Mouse (Mus musculus): ENCODE results near the gene Snx29. TPM values are rescaled to one million over a fixed set of nuclear protein-coding genes. Genes with fewer than 3 reads are reported as not detected.

Snx29 gene
- total and polyA plus RNA-seq, 2 experiments from 2014 or later = 8.2 to 18.7 TPM

GRCm38 (mm10) chr16:11532592-11532991 is 209.9 kb downstream of the Snx29 start:
- Histone ChIP-seq H3K27ac (no peak overlapping the region; the same call in 1 of the 2 replicates), H3K4me2 (ENCODE audit: low read depth, low read length) (no peak overlapping the region), H3K4me1 (ENCODE audit: insufficient read depth, low read length) (0 out of 2 replicates have a peak, but pooled peaks cover 3% of the 10 kb centered on the region), H3K9ac (replicated peaks; ENCODE audit: low read length) (no peak overlapping the region), H3K9me3 (ENCODE audit: low read length) (no peaks in the 10 kb centered on the region), H3K27me3 (ENCODE audit: insufficient read depth, low read length) (no peaks in the 10 kb centered on the region), H3K4me3 (ENCODE audit: low read length) (no peak overlapping the region), H3K36me3 (ENCODE audit: insufficient read depth, low read length) (no peaks in the 10 kb centered on the region)
- no peak for TF ChIP-seq CTCF (IDR thresholded peaks at IDR 0.05; ENCODE audit: low read depth)
- DNase-seq (ENCODE audit: low spot score) (peak; percentile 80), ATAC-seq (peak; percentile 29; the same call in 1 of the 2 replicates)
- 44% methylated on average over 8 of the region's 8 CpGs for WGBS

- DNase-seq (ENCODE audit: low spot score) (no peak), ATAC-seq (no peak)
- Histone ChIP-seq H3K9me3 (ENCODE audit: low read length) (no peaks in the 10 kb centered on the region), H3K36me3 (ENCODE audit: insufficient read depth, low read length) (no peaks in the 10 kb centered on the region), H3K27me3 (ENCODE audit: insufficient read depth, low read length) (no peaks in the 10 kb centered on the region), H3K27ac (no peak overlapping the region), H3K9ac (replicated peaks; ENCODE audit: low read length) (no peak overlapping the region), H3K4me1 (ENCODE audit: insufficient read depth, low read length) (0 out of 2 replicates have a peak, but pooled peaks cover 3% of the 10 kb centered on the region), H3K4me2 (ENCODE audit: low read depth, low read length) (no peak overlapping the region), H3K4me3 (ENCODE audit: low read length) (no peak overlapping the region)
- no peak for TF ChIP-seq CTCF (IDR thresholded peaks at IDR 0.05; ENCODE audit: low read depth)
- 61% methylated on average over 3 of the region's 3 CpGs for WGBS
Observed at GRCm38 (mm10) chr16:11533441-11533840, 210.7 kb downstream of the Snx29 start.

- DNase-seq (ENCODE audit: low spot score) (no peak), ATAC-seq (no peak)
- no peak for TF ChIP-seq CTCF (IDR thresholded peaks at IDR 0.05; ENCODE audit: low read depth)
- no peaks in the 10 kb centered on the region for H3K9me3 ChIP-seq (ENCODE audit: low read length)
- H3K9ac ChIP-seq (replicated peaks; ENCODE audit: low read length) = no peak overlapping the region
- H3K4me3 ChIP-seq (ENCODE audit: low read length) = no peak overlapping the region
- WGBS = 52% methylated on average over 5 of the region's 5 CpGs
- H3K36me3 ChIP-seq (ENCODE audit: insufficient read depth, low read length) = no peaks in the 10 kb centered on the region
- 0 out of 2 replicates have a peak overlapping the region, but pooled peaks have one; percentile 36 for H3K27ac ChIP-seq
- 0 out of 2 replicates have a peak, but pooled peaks cover 3% of the 10 kb centered on the region for H3K4me1 ChIP-seq (ENCODE audit: insufficient read depth, low read length)
- H3K4me2 ChIP-seq (ENCODE audit: low read depth, low read length) = no peak overlapping the region
- no peaks in the 10 kb centered on the region for H3K27me3 ChIP-seq (ENCODE audit: insufficient read depth, low read length)
Observed at GRCm38 (mm10) chr16:11537663-11538062, 215.0 kb downstream of the Snx29 start.

GRCm38 (mm10) chr16:11538191-11538590 is 215.5 kb downstream of the Snx29 start:
- no peak for TF ChIP-seq CTCF (IDR thresholded peaks at IDR 0.05; ENCODE audit: low read depth)
- ATAC-seq (no peak), DNase-seq (ENCODE audit: low spot score) (no peak)
- 53% methylated on average over 3 of the region's 3 CpGs for WGBS
- Histone ChIP-seq H3K4me3 (ENCODE audit: low read length) (no peak overlapping the region), H3K27me3 (ENCODE audit: insufficient read depth, low read length) (no peaks in the 10 kb centered on the region), H3K4me2 (ENCODE audit: low read depth, low read length) (no peak overlapping the region), H3K4me1 (ENCODE audit: insufficient read depth, low read length) (0 out of 2 replicates have a peak, but pooled peaks cover 3% of the 10 kb centered on the region), H3K27ac (no peak overlapping the region), H3K9me3 (ENCODE audit: low read length) (no peaks in the 10 kb centered on the region), H3K9ac (replicated peaks; ENCODE audit: low read length) (no peak overlapping the region), H3K36me3 (ENCODE audit: insufficient read depth, low read length) (no peaks in the 10 kb centered on the region)

- ATAC-seq (no peak), DNase-seq (ENCODE audit: low spot score) (no peak)
- Histone ChIP-seq H3K9me3 (ENCODE audit: low read length) (no peaks in the 10 kb centered on the region), H3K36me3 (ENCODE audit: insufficient read depth, low read length) (no peaks in the 10 kb centered on the region), H3K27ac (no peak overlapping the region), H3K27me3 (ENCODE audit: insufficient read depth, low read length) (no peaks in the 10 kb centered on the region), H3K4me3 (ENCODE audit: low read length) (no peak overlapping the region), H3K4me2 (ENCODE audit: low read depth, low read length) (no peak overlapping the region), H3K9ac (replicated peaks; ENCODE audit: low read length) (no peak overlapping the region), H3K4me1 (ENCODE audit: insufficient read depth, low read length) (no peaks in the 10 kb centered on the region)
- no peak for TF ChIP-seq CTCF (IDR thresholded peaks at IDR 0.05; ENCODE audit: low read depth)
Observed at GRCm38 (mm10) chr16:11540961-11541360, 218.3 kb downstream of the Snx29 start.

- no peak overlapping the region for H3K4me2 ChIP-seq (ENCODE audit: low read depth, low read length)
- no peak for DNase-seq (ENCODE audit: low spot score)
- ATAC-seq = no peak
- no peaks in the 10 kb centered on the region for H3K9me3 ChIP-seq (ENCODE audit: low read length)
- H3K9ac ChIP-seq (replicated peaks; ENCODE audit: low read length) = no peak overlapping the region
- TF ChIP-seq CTCF (IDR thresholded peaks at IDR 0.05; ENCODE audit: low read depth) = no peak
- H3K36me3 ChIP-seq (ENCODE audit: insufficient read depth, low read length) = no peaks in the 10 kb centered on the region
- H3K4me1 ChIP-seq (ENCODE audit: insufficient read depth, low read length) = no peaks in the 10 kb centered on the region
- H3K4me3 ChIP-seq (ENCODE audit: low read length) = no peak overlapping the region
- no peak overlapping the region for H3K27ac ChIP-seq
- H3K27me3 ChIP-seq (ENCODE audit: insufficient read depth, low read length) = no peaks in the 10 kb centered on the region
- 95% methylated on average over 7 of the region's 7 CpGs for WGBS
Observed at GRCm38 (mm10) chr16:11541769-11542168, 219.1 kb downstream of the Snx29 start.

GRCm38 (mm10) chr16:11550043-11550725 is 227.5 kb downstream of the Snx29 start:
- 91% methylated on average over 8 of the region's 8 CpGs for WGBS
- no peak overlapping the region for H3K4me2 ChIP-seq (ENCODE audit: low read depth, low read length)
- no peak for ATAC-seq

More at GRCm38 (mm10) chr16:11550043-11550725, 227.5 kb downstream of the Snx29 start:
- H3K27ac ChIP-seq = no peak overlapping the region
- no peaks in the 10 kb centered on the region for H3K27me3 ChIP-seq (ENCODE audit: insufficient read depth, low read length)
- no peak for TF ChIP-seq CTCF (IDR thresholded peaks at IDR 0.05; ENCODE audit: low read depth)
- no peaks in the 10 kb centered on the region for H3K36me3 ChIP-seq (ENCODE audit: insufficient read depth, low read length)
- no peak for DNase-seq (ENCODE audit: low spot score)
- H3K4me3 ChIP-seq (ENCODE audit: low read length) = no peak overlapping the region
- H3K4me1 ChIP-seq (ENCODE audit: insufficient read depth, low read length) = no peaks in the 10 kb centered on the region
- H3K9me3 ChIP-seq (ENCODE audit: low read length) = no peaks in the 10 kb centered on the region
- H3K9ac ChIP-seq (replicated peaks; ENCODE audit: low read length) = no peak overlapping the region
